Mouse (Mus musculus) heart, postnatal 4 days (tissue): ENCODE results near the gene E2f2. TPM values are rescaled to one million over a fixed set of nuclear protein-coding genes. Genes with fewer than 3 reads are reported as not detected.

Experiments used
- DNase-seq: peaks from one replicate; pipeline ENCODE4 v3.0.0; 2021
- total RNA-seq, 2 experiments: library from RNA; stranded (reverse); gene quantifications; 2 replicates each; pipeline ENCODE4 v1.2.3; 2021

Gene E2f2
- total RNA-seq, 2 experiments from 2014 or later: 5.8 to 9.7 TPM

- DNase-seq: peak; percentile 98
Observed at GRCm38 (mm10) chr4:136206033-136206893, 34.1 kb downstream of the E2f2 start, which contains the start of gene Asap3. TSS of gene Asap3 (plus strand) at chr4:136206365.

GRCm38 (mm10) chr4:136206943-136207342, 34.7 kb downstream of the E2f2 start:
- peak; percentile 42 for DNase-seq

GRCm38 (mm10) chr4:136210931-136211330, 38.7 kb downstream of the E2f2 start:
- no peak for DNase-seq

GRCm38 (mm10) chr4:136213629-136214028, 41.4 kb downstream of the E2f2 start:
- peak; percentile 36 for DNase-seq

- no peak for DNase-seq
Observed at GRCm38 (mm10) chr4:136214828-136215227, 42.6 kb downstream of the E2f2 start.

GRCm38 (mm10) chr4:136215576-136215975, 43.4 kb downstream of the E2f2 start:
- no peak for DNase-seq

- no peak for DNase-seq
Observed at GRCm38 (mm10) chr4:136217063-136217462, 44.9 kb downstream of the E2f2 start.

GRCm38 (mm10) chr4:136218595-136219214, 46.5 kb downstream of the E2f2 start:
- peak; percentile 88 for DNase-seq

GRCm38 (mm10) chr4:136220133-136220775, 48.1 kb downstream of the E2f2 start:
- no peak for DNase-seq

- DNase-seq: no peak
Observed at GRCm38 (mm10) chr4:136223549-136224239, 51.5 kb downstream of the E2f2 start.

GRCm38 (mm10) chr4:136224240-136224559, 52.0 kb downstream of the E2f2 start:
- no peak for DNase-seq

- no peak for DNase-seq
Observed at GRCm38 (mm10) chr4:136224677-136225460, 52.7 kb downstream of the E2f2 start.

GRCm38 (mm10) chr4:136227408-136227807, 55.2 kb downstream of the E2f2 start:
- peak; percentile 18 for DNase-seq

GRCm38 (mm10) chr4:136228640-136229039, 56.4 kb downstream of the E2f2 start:
- no peak for DNase-seq

GRCm38 (mm10) chr4:136238669-136239068, 66.5 kb downstream of the E2f2 start:
- no peak for DNase-seq

GRCm38 (mm10) chr4:136239111-136239510, 66.9 kb downstream of the E2f2 start:
- peak; percentile 17 for DNase-seq

GRCm38 (mm10) chr4:136239622-136240021, 67.4 kb downstream of the E2f2 start:
- DNase-seq: peak; percentile 91

GRCm38 (mm10) chr4:136240123-136240522, 67.9 kb downstream of the E2f2 start:
- DNase-seq: peak; percentile 19

GRCm38 (mm10) chr4:136240955-136241354, 68.8 kb downstream of the E2f2 start:
- DNase-seq: no peak

- DNase-seq: peak; percentile 59
Observed at GRCm38 (mm10) chr4:136242065-136242703, 70.0 kb downstream of the E2f2 start.

- no peak for DNase-seq
Observed at GRCm38 (mm10) chr4:136242728-136243127, 70.5 kb downstream of the E2f2 start.
